Mouse (Mus musculus) MEL-GATA-1-ER (cell line): Measurements from ENCODE around the gene Rbck1.
"Not testable (repeated sequence)": the region's sequence is repeated elsewhere in the genome, so short reads cannot be mapped to it uniquely, and the experiment has no call there.

ENCODE experiments used
- DNase-seq: peaks from one replicate; pipeline ENCODE4 v3.0.0-alpha.2; 2012; ENCODE audit warnings: low read depth; ENCODE audit errors: extremely low read depth

Gene Rbck1

DNA sequence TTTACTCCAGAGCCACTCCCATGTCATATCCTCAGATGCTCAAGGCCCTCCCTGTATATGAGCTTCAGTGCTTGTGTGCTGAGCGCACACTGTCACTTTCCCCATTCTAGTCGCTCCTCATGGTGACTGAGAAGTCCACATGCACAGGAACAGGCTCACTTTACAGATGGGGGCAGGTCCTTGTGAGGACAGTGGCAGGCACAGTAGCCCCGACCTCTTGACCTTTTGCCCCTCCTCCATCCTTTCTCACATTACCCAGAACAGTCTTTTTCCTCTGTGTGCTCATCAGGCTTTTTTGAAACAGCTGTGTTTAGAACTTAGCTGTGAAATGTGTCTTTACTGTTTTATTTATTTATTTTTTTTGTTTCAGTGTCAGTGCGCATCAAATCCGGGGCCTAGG is 28.7 kb downstream of the Rbck1 start:
- DNase-seq: no peak

DNA sequence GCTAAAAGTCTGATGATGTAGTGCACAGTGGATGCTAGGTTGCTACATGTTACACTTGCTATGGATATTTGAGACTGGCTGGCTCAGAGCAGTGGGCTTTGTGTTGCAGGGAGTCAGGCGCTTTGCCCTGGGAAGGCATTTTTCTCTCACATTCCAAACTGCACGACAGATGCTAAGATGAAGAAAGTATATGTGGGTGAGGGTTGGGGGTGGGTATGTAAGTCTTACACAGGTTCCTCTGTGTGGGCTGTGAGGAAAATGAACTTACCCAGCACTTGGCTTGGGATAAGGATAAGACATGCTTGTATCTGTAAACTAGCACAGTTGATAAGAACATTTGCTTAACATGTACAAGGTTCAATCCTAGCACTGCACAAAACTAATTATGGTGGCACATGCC is 29.6 kb downstream of the Rbck1 start:
- no peak for DNase-seq

DNA sequence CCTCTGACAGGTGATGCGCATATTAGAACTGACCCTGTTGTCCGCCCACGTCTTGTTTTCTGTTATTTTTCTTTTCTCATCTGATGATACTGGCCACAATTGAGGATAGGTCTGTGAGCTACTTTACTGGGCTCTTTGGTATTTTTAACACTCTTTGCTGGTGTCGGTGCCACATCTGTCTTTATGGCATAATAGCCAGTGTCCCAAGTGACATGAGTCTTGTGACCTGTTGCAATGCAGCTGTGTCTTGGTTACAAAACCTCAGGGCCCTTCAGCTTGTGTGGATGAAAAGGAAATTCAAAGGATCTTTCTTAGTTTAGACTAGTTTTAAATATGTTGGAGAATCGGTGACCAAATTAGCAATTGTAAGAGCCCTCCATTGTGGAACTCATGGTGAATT is 37.9 kb downstream of the Rbck1 start:
- no peak for DNase-seq

DNA sequence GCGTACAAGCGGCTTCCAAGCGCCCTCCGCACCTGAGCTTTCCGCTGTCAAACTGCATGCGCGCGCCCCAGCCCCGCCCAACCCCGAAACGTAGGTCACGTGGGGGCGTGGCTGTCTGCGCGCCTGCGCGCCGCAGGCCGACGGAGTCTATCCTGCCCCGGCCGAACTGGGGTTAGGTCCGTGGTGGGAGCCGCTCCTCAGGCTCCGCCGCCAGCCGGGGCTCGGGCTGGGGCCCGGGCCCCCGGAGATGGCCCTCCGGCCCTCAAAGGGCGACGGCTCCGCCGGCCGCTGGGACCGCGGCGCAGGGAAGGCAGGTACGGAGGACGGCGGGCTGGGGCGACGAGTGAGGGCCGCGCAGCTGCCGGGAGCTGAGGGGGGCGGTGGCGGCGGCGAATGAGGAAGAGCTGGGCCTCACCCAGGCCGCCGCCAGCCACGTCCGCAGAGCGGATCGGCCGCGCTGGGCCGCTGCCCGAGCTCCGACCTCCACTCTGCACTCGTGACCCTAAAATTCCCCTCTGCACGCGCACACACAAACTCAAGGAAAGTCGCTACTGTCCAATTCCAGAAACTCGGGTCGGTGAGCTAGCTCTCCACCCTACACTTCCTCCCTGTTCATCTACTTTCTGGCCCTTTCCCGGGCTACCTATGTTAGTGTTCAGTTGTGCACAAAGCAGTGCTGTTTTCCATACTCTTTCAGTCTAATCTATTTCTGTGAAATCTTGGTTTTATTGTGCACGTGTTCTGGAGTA is 38.6 kb downstream of the Rbck1 start, which contains the start of gene Tbc1d20:
TSS of gene Tbc1d20 (plus strand) at position 102 of the 749 bp plus-strand sequence.
- DNase-seq: peak; percentile 75

DNA sequence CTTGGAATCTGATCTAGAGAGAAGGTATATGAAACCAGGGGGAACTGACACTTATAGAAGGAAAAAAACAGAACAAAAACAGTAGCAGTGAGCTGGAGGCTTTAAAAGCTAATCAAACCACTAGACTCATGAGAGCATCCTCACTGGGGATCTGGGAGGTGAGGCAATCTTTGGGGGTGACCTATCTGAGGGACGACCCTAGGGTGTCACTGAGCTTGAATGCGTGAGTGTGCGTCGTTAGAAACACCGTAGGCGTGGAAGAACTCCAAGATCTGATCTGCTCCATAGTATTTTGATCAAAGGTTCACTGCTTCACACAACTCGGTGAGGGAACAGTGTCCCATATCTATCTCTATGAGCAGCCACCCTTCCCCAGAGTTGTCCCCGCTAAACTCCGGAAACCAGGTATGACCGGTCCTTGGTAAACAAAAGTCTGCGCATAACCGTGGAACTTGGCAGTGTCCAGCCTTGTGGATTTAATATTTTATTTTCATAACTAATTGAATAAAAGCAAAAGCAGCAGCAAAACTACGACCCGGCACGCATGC is 39.2 kb downstream of the Rbck1 start:
- no peak for DNase-seq

DNA sequence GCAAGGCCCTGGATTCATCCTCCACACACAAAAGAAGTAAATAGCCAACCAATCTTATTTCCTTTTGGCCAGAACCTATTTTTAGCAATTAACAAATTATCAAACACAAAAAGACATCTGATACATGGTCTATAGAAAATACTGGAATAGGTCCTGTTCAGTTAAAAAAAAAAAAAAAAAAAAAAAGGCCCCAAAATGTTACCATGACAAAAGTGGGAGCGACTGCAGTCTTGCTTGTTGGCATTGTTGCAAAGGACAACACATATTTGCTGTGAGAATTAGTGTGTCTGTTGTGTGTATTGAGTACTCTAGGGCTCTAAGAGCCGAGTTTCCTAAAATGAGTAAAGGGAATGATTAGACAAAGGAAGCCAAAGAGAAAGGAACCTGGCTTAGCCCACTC is 40.0 kb downstream of the Rbck1 start:
- no peak for DNase-seq

DNA sequence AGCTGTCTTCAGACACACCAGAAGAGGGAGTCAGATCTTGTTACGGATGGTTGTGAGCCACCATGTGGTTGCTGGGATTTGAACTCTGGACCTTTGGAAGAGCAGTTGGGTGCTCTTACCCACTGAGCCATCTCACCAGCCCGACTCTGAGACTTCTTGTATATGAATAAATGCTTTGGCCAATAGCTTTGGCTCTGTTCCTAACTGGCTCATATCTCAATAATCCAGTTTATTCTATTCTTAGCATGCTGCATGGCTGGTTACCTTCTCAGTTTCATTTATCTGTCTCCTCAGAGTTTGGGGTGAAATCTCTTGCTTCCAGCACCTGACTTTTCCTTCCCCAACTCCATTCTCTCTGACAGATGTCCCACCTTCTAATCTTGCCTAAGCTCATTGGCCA is 42.8 kb downstream of the Rbck1 start:
- DNase-seq: not testable (repeated sequence)

DNA sequence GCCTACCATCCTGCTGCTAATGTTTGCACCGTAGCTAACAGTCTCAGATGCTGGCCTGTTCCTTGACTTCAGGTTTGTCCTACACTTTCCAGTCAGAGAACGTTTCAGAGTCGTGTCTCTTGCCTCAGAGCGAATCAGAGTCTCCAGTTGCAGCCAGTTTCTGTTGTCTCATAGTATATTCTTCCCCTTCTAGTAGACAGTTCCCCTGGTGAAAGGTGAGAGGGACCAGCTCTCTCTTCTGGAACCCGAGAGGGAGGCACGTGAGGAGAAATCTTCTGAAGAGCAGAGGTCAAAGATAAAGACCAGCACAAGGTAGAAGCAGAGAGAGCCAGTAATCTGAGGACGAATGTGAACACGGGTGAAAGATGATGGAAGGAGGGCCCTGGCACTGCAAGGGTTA is 44.4 kb downstream of the Rbck1 start:
- DNase-seq: no peak

DNA sequence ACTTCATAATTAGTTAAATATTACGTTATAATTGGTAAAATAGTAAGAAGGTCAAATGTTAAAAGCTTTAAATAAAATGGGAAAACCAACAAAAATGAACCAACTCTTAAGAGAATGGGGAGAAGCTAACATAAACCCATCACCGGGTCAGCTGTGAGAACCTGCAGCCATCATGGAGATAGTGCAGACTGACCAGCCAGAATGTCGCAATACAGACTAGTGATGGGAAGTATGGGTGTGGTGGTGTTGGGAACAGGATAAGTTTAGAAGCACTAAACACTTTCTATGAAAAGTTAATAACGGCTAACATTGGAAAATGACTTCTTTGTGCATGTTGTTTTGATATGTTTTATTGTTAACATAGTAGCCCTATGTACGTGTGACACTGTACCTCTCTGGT is 44.9 kb downstream of the Rbck1 start:
- no peak for DNase-seq

DNA sequence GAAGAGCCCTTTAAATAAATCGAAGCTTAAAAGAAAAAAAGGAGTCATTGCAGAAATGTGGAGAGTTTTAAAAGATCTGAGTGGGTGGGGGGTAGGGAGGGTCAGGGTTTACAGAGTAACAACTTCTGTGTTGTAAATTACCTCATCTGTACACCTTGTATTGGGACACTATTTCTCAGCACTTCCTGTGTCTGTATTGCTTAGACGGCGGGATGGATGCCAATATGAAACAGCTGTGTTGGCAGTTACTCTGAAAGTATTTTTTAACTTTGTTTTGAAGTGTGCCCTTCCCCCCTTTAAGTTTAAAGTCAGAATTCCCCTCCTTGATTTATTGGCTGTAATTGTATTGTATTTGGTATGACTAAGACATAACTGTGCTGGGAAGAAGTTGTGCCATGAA is 51.0 kb downstream of the Rbck1 start:
- DNase-seq: no peak

DNA sequence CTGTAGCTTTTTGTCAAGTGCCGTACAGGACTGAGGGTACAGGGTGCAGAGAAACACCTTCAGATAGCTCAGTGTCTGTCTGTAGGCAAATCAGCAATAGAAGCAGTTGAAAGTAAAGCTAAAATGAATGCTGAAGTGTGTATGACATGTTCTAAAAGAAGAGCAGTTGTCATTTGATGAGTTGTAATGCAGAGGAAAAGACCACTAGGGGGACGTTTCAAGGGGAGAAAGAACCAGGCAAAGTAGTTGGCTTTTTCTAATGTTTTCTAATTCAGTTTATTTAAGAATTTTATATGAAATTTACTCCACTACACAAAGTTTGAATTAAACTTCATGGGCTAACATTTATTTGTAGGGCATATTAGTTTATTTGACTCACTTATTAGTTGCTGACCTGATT is 58.8 kb downstream of the Rbck1 start:
- no peak for DNase-seq
